Mouse (Mus musculus) megakaryocyte, embryonic 14.5 days (primary cell): ENCODE data around the gene Fbrsl1. TPM values are rescaled to one million over a fixed set of nuclear protein-coding genes. Genes with fewer than 3 reads are reported as not detected.

Experiments
- H3K27me3 ChIP-seq: replicated peaks from 2 replicates; pipeline ENCODE3; 2012; ENCODE audit warnings: inconsistent platforms
- H3K36me3 ChIP-seq: replicated peaks from 2 replicates; pipeline ENCODE3; 2012; ENCODE audit warnings: low read length, inconsistent platforms, mixed read lengths
- H3K4me1 ChIP-seq: 2 replicates; pipeline ENCODE4 v1.6.1; 2012; ENCODE audit warnings: inconsistent platforms
- H3K4me3 ChIP-seq: replicated peaks from 2 replicates; pipeline ENCODE3; 2012; ENCODE audit warnings: moderate library complexity, mild to moderate bottlenecking, inconsistent platforms
- H3K9me3 ChIP-seq: 2 replicates; pipeline ENCODE4 v1.6.1; 2012; ENCODE audit warnings: inconsistent platforms
- FLI1 ChIP-seq: IDR thresholded peaks from 2 replicates; pipeline ENCODE4 v1.6.1; 2012; ENCODE audit warnings: low read length, inconsistent platforms, mixed read lengths
- GATA1 ChIP-seq: IDR thresholded peaks from 3 replicates; pipeline ENCODE4 v1.6.1; 2012; ENCODE audit warnings: mixed read lengths, low read length, inconsistent platforms, borderline replicate concordance
- polyA plus RNA-seq: library from polyadenylated mRNA; stranded (reverse); fragments of >175 nt; gene quantifications from 2 replicates; pipeline ENCODE4 v1.2.3, GENCODE M21; 2012; ENCODE audit warnings: low replicate concordance; ENCODE audit not compliant: insufficient read depth

Fbrsl1 gene
- polyA plus RNA-seq, 1 experiment: 66.5 TPM

DNA sequence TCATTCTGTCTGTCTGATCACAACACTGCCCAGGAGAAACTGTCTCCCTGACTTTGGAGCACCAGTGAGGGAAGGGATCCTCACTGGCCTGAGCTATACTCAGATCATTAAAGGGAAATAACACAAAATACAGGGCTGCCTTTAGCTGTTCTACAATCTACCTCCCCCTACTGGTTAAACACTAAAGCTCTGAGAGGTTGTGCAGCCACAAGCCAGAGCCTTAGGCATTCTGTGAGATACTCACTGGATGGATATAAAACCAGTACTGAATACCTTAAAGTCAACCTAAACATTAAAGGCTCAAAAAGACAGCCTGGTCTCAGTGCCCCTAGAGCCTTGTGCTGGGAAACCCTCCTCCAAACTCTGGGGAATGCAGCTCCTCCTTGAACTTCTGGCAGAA lies 13.5 kb downstream of the Fbrsl1 start:
- Histone ChIP-seq H3K4me3 (no peak overlapping the region), H3K4me1 (peaks cover 67% of the 10 kb centered on the region), H3K9me3 (no peaks in the 10 kb centered on the region), H3K27me3 (no peaks in the 10 kb centered on the region), H3K36me3 (peaks cover 47% of the 10 kb centered on the region)
- no peak for TF ChIP-seq FLI1
- TF ChIP-seq GATA1: no peak

DNA sequence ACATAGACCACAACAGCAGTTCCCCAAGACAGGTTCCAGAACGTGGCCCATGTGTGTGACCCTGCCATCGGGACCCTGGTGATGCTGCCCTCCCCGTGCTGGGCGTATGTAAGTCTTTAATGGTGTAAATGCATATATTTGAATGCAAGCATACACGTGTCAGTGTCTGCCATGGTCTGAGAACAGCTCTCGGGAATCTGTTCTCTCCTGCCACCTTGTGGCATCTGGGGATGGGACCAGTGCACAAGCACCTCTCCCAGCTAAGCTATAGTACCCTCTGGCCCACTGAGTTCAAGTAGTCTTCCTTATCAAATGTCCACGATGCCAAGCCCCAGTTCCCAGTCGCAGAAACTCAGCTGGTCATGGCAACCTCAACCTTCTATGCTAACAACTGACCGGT lies 19.3 kb downstream of the Fbrsl1 start:
- Histone ChIP-seq H3K27me3 (no peaks in the 10 kb centered on the region), H3K36me3 (peaks cover 78% of the 10 kb centered on the region), H3K9me3 (no peaks in the 10 kb centered on the region), H3K4me3 (no peak overlapping the region), H3K4me1 (peaks cover 60% of the 10 kb centered on the region)
- TF ChIP-seq FLI1: no peak
- no peak for TF ChIP-seq GATA1

- H3K4me1 ChIP-seq: peaks cover 63% of the 10 kb centered on the region
- H3K9me3 ChIP-seq: no peaks in the 10 kb centered on the region
- TF ChIP-seq FLI1 (no peak), GATA1 (no peak)
- no peaks in the 10 kb centered on the region for H3K27me3 ChIP-seq
- H3K4me3 ChIP-seq: no peak overlapping the region
- H3K36me3 ChIP-seq: peaks cover 82% of the 10 kb centered on the region
Observed at GRCm38 (mm10) chr5:110428290-110428689, 20.0 kb downstream of the Fbrsl1 start.

- Histone ChIP-seq H3K4me3 (no peak overlapping the region), H3K27me3 (no peaks in the 10 kb centered on the region), H3K36me3 (peaks cover 69% of the 10 kb centered on the region), H3K4me1 (peaks cover 82% of the 10 kb centered on the region), H3K9me3 (no peaks in the 10 kb centered on the region)
- no peak for TF ChIP-seq FLI1
- no peak for TF ChIP-seq GATA1
Observed at GRCm38 (mm10) chr5:110425187-110425586, 23.1 kb downstream of the Fbrsl1 start.

- H3K4me1 ChIP-seq: peaks cover 82% of the 10 kb centered on the region
- no peak for TF ChIP-seq FLI1
- no peak overlapping the region for H3K4me3 ChIP-seq
- H3K27me3 ChIP-seq: no peaks in the 10 kb centered on the region
- H3K9me3 ChIP-seq: no peaks in the 10 kb centered on the region
- peaks cover 68% of the 10 kb centered on the region for H3K36me3 ChIP-seq
Observed at GRCm38 (mm10) chr5:110424204-110424603, 24.1 kb downstream of the Fbrsl1 start.

GRCm38 (mm10) chr5:110421393-110421792 lies 26.9 kb downstream of the Fbrsl1 start:
- Histone ChIP-seq H3K36me3 (peaks cover 73% of the 10 kb centered on the region), H3K27me3 (no peaks in the 10 kb centered on the region), H3K4me3 (peak overlapping the region; percentile 14), H3K4me1 (peaks cover 76% of the 10 kb centered on the region), H3K9me3 (no peaks in the 10 kb centered on the region)
- no peak for TF ChIP-seq FLI1
- TF ChIP-seq GATA1: no peak

DNA sequence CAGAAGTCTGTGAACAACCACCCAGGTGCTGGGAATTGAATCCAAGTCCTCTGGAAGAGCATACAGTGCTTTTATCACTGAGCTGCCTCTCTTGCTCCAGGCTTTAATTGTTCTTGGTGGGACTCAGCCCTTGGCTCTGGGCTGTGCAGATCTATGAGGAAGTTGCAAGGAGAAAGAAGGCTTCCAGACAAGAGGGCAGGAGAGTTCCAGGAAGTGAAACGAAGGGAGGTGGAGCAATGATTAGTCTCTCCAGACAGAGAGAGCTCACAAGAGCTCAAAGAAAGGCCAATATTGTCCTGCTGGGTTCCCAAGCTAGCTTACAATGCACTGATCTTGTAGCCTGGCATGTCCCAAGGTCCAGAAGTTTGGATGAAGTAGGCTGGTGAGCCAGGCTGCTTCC lies 27.4 kb downstream of the Fbrsl1 start:
- Histone ChIP-seq H3K27me3 (no peaks in the 10 kb centered on the region), H3K9me3 (no peaks in the 10 kb centered on the region), H3K36me3 (peaks cover 74% of the 10 kb centered on the region), H3K4me3 (no peak overlapping the region), H3K4me1 (peaks cover 76% of the 10 kb centered on the region)
- TF ChIP-seq FLI1 (no peak), GATA1 (no peak)

DNA sequence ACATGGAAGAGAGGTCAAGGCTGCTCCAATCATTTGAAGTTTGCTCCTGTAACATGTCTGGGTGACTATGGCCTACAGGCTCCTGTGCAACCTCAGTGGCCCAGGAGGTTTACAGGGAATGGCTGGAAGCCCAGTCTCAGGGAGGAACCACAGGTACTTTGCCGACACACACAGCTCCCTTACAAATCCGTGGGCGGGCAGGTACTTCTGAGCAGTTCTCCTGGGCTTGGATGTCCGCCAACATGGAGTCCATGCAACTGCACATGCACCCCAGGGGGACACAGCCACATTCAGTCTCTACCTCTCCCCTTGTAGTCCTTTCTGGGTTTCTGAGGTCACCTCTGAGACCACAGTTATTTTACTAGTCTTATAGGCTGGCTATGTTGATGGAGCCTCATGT lies 28.1 kb downstream of the Fbrsl1 start:
- TF ChIP-seq GATA1 (no peak), FLI1 (no peak)
- no peaks in the 10 kb centered on the region for H3K27me3 ChIP-seq
- H3K4me1 ChIP-seq: peaks cover 70% of the 10 kb centered on the region
- no peak overlapping the region for H3K4me3 ChIP-seq
- no peaks in the 10 kb centered on the region for H3K9me3 ChIP-seq
- peaks cover 74% of the 10 kb centered on the region for H3K36me3 ChIP-seq

DNA sequence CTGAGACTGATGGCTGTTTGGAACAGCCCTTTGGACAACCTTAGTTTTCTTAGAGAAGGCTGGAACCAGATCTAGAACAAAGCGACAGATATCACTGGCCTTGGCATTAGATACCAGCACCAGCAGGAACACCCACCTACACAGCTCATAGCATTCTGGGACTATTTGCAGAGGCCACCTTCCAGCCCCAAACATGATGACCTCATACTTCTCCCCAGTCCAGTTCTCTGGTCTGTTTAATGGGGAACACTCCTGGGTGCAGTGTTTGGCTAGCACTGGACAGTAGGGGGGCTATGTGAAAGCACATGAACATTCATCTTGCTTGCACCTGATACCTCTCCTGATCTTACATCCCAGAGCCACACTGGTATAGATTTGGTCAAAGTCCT lies 29.8 kb downstream of the Fbrsl1 start:
- Histone ChIP-seq H3K4me3 (no peak overlapping the region), H3K4me1 (peaks cover 53% of the 10 kb centered on the region), H3K27me3 (no peaks in the 10 kb centered on the region), H3K36me3 (peaks cover 72% of the 10 kb centered on the region), H3K9me3 (no peaks in the 10 kb centered on the region)
- TF ChIP-seq FLI1 (no peak), GATA1 (no peak)

GRCm38 (mm10) chr5:110417756-110418522 lies 30.4 kb downstream of the Fbrsl1 start:
- Histone ChIP-seq H3K4me3 (no peak overlapping the region), H3K9me3 (no peaks in the 10 kb centered on the region), H3K27me3 (no peaks in the 10 kb centered on the region), H3K4me1 (peaks cover 48% of the 10 kb centered on the region), H3K36me3 (peaks cover 73% of the 10 kb centered on the region)
- TF ChIP-seq GATA1: no peak

DNA sequence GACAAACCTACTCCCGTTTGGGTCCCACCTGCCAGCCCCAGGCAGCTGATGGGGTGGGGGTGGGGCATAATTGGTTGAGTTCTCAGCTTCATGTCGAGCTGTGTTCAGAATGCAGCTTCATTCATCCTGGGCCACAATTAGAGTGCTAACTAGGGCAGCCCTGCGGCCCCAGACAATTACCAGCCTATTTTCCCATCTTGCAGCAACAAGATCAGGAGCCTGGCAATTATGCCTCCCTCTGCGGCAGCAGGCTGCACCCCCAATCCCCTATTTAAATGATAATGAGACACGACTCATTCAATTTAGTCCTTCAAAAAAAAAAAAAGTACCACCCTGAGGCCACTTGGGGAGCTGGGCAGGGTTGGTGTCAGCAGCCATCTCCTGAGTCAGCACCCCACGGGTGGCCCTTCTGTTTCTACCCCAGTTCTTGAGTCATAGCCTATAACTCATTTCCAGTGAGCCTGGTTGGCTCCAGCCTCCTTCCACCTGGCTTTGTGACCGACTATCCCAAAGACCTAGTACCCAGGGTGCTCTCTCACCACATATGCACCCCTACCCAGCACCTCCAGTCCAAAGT lies 31.4 kb downstream of the Fbrsl1 start:
- no peaks in the 10 kb centered on the region for H3K27me3 ChIP-seq
- no peak for TF ChIP-seq GATA1
- TF ChIP-seq FLI1: no peak
- peaks cover 40% of the 10 kb centered on the region for H3K4me1 ChIP-seq
- H3K9me3 ChIP-seq: no peaks in the 10 kb centered on the region
- H3K4me3 ChIP-seq: no peak overlapping the region
- peaks cover 75% of the 10 kb centered on the region for H3K36me3 ChIP-seq
